Mouse (Mus musculus) forebrain, embryonic 15.5 days (tissue): ENCODE data around the gene Pard3b. TPM values are rescaled to one million over a fixed set of nuclear protein-coding genes. Genes with fewer than 3 reads are reported as not detected.

Experiments
- ATAC-seq: fragments of 200-750 bp; cut with Nextera tagmentation; replicated peaks from 2 replicates; pipeline ENCODE4 v1.8.0; 2017; ENCODE audit warnings: mild to moderate bottlenecking, moderate TSS enrichment, moderate library complexity
- H3K27ac ChIP-seq: fragments of 300-500 bp; sonication (generic); replicated peaks from 2 replicates; pipeline ENCODE4 v1.5.1; 2015; ENCODE audit warnings: mild to moderate bottlenecking, inconsistent platforms
- H3K27me3 ChIP-seq: fragments of 300-500 bp; sonication (generic); 2 replicates; pipeline ENCODE4 v1.6.1; 2015; ENCODE audit warnings: inconsistent platforms
- H3K36me3 ChIP-seq: fragments of 300-500 bp; sonication (generic); 2 replicates; pipeline ENCODE4 v1.6.1; 2015; ENCODE audit warnings: mild to moderate bottlenecking, inconsistent platforms
- H3K4me1 ChIP-seq: fragments of 300-500 bp; sonication (generic); 2 replicates; pipeline ENCODE4 v1.6.1; 2015; ENCODE audit warnings: inconsistent platforms
- H3K4me2 ChIP-seq: fragments of 300-500 bp; sonication (generic); replicated peaks from 2 replicates; pipeline ENCODE4 v1.6.1; 2015; ENCODE audit warnings: mild to moderate bottlenecking, inconsistent platforms
- H3K4me3 ChIP-seq: fragments of 300-500 bp; sonication (generic); 2 replicates; pipeline ENCODE4 v1.5.1; 2015; ENCODE audit warnings: mild to moderate bottlenecking, inconsistent platforms
- H3K9ac ChIP-seq: fragments of 300-500 bp; sonication (generic); replicated peaks from 2 replicates; pipeline ENCODE4 v1.6.1; 2015; ENCODE audit warnings: mild to moderate bottlenecking, inconsistent platforms
- H3K9me3 ChIP-seq: fragments of 300-500 bp; sonication (generic); 2 replicates; pipeline ENCODE4 v1.6.1; 2016; ENCODE audit warnings: inconsistent platforms
- WGBS: fragments of 180-500 bp; shearing (Covaris S2); methylation state at CpG from one replicate; pipeline ENCODE4 v1.1.7; 2015; ENCODE audit warnings: mixed read lengths; 5-methylcytosine and 5-hydroxymethylcytosine counted together
- polyA plus RNA-seq: library from polyadenylated mRNA; unstranded; fragments of >200 nt; fragmentation: Nextera tagmentation; extraction: Ambion mirVana; gene quantifications from 2 replicates; pipeline ENCODE4 v1.2.1, GENCODE M21; 2015

Gene Pard3b
- polyA plus RNA-seq, 1 experiment from 2014 or later: 9.8 TPM

DNA sequence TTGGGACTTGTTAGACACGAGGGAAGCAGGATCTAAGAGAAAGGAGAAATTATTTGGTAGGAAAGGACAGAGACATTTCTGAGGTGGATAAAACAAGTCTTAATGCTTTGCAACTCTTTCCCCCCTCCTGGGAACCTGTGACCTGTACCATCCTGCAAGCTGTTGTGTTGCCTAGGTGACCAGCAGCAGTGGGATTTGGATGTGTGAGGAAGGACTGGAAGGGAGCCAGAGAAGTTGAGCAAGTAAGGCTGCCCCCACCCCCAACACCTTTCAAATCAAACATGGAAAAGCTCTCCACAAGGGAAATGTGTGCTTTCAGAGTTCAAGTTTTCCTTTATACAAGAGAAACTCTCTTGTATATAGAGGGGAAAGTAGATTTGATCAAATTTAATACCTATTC is 595.4 kb downstream of the Pard3b start:
- 24% methylated on average over 1 of the region's 1 CpGs for WGBS
- ATAC-seq: no peak

DNA sequence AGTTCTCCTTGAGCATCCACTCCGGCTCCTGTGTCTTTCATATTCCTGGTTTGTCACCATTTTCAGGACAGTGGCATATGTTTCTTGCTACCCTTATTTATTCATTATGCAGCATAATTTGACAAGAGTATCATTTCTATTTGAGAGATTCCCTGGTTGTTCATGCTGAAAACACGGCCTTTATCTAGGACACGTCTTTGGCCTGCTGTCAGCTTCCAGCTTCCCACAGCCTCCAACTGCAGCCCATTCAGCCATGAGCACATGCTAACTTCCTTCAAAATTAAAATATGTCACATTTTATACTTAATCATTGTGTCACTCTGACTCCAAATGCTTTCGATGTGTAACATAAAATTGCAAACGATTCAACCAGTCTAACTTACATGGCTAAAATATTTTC is 596.5 kb downstream of the Pard3b start:
- H3K27ac ChIP-seq: no peak overlapping the region
- no peaks in the 10 kb centered on the region for H3K36me3 ChIP-seq
- no peak for ATAC-seq
- WGBS: 74% methylated on average over 5 of the region's 5 CpGs
- no peak overlapping the region for H3K4me3 ChIP-seq
- no peak overlapping the region for H3K4me2 ChIP-seq
- H3K9ac ChIP-seq: no peak overlapping the region
- no peaks in the 10 kb centered on the region for H3K9me3 ChIP-seq
- H3K27me3 ChIP-seq: no peaks in the 10 kb centered on the region
- H3K4me1 ChIP-seq: peaks cover 9% of the 10 kb centered on the region; the same call in 1 of the 2 replicates

More for the DNA sequence above, 595.4 kb downstream of the Pard3b start:
- Histone ChIP-seq H3K27me3 (no peaks in the 10 kb centered on the region), H3K4me1 (peaks cover 9% of the 10 kb centered on the region; the same call in 1 of the 2 replicates), H3K9me3 (no peaks in the 10 kb centered on the region), H3K36me3 (no peaks in the 10 kb centered on the region), H3K9ac (no peak overlapping the region), H3K4me2 (no peak overlapping the region), H3K27ac (no peak overlapping the region), H3K4me3 (no peak overlapping the region)

DNA sequence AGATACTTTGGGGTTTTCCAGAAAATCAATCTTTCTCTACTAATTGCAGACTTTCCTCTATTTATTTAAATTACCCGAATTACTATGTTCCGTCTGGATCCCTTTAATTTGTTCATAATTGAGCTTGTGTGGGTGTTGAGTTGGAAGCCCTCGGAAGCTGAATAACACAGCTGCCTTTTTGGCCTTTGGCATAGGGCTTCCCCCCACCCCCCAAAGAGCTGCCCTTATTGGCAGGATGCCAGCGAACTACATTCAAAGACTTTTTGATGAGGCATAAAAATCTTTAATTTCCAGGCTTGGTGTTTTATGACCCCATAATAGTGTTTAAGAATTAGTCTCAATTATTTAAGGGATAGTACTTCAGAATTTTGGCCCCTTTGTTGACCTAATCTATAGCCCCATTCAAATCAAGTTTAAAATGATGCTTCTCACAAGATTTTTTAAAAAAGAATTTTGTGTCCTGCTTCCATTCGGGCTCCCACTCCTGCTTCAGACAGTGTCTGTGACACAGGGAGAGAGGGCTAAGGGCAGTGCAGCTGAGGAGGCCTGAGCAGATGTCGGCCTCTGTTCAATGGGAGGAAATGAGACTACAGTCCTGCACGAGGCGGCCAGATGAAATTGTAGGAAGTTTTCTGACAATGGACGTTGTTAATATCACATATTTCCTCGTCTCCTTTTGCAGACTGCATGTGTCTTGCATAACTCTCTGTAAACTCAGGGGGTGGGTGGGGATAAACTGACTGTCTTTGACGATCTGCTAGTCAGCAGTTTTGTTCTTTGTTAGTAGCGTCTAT is 605.8 kb downstream of the Pard3b start:
- no peak overlapping the region for H3K4me2 ChIP-seq
- H3K9ac ChIP-seq: no peak overlapping the region
- peaks cover 6% of the 10 kb centered on the region; the same call in 1 of the 2 replicates for H3K4me1 ChIP-seq
- no peaks in the 10 kb centered on the region for H3K36me3 ChIP-seq
- ATAC-seq: no peak; the same call in 1 of the 2 replicates
- no peak overlapping the region for H3K27ac ChIP-seq
- 30% methylated on average over 12 of the region's 12 CpGs for WGBS
- no peaks in the 10 kb centered on the region for H3K9me3 ChIP-seq
- no peaks in the 10 kb centered on the region for H3K27me3 ChIP-seq
- no peak overlapping the region for H3K4me3 ChIP-seq

DNA sequence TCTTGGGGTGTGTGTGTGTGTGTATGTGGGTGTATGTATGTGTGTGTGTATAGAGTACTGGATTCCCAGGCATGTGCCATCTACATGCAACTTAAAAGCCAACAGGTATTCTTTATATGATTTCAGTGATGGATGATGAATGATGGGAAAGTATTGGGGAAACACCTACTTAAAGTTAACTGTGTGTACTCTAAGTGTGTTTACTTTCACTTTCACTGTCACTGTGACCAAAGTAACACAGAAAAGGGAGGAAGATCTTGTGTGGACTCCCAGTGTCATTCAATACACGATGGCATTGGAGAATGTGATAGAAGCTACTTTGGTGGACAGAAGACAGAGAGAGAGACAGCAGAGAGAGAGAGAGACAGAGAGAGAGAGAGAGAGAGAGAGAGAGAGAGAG is 613.8 kb downstream of the Pard3b start:
- no peak for ATAC-seq
- H3K9ac ChIP-seq: no peak overlapping the region
- no peak overlapping the region for H3K27ac ChIP-seq
- 92% methylated on average over 1 of the region's 1 CpGs for WGBS
- H3K4me1 ChIP-seq: peaks cover 11% of the 10 kb centered on the region
- H3K36me3 ChIP-seq: no peaks in the 10 kb centered on the region
- H3K4me3 ChIP-seq: no peak overlapping the region
- H3K27me3 ChIP-seq: no peaks in the 10 kb centered on the region
- H3K9me3 ChIP-seq: no peaks in the 10 kb centered on the region
- no peak overlapping the region for H3K4me2 ChIP-seq

DNA sequence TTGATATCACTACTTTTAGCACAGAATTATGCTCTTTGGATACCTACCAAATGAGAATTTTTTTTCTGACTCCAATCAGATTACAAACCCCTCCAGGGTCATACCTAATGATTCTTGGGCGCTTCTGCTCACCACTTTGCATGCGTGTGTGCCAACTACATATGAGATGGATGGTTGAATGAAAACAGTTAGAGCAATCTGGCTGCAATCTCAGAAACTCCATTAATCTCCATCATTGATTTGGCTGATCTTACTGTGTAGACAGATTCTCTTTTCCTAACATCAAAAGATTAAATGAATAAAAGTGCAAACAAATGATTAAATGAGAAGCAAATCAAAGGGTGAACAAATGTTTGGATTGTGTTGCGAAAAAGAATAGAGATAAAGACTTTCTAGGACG is 615.7 kb downstream of the Pard3b start:
- H3K9me3 ChIP-seq: no peaks in the 10 kb centered on the region

DNA sequence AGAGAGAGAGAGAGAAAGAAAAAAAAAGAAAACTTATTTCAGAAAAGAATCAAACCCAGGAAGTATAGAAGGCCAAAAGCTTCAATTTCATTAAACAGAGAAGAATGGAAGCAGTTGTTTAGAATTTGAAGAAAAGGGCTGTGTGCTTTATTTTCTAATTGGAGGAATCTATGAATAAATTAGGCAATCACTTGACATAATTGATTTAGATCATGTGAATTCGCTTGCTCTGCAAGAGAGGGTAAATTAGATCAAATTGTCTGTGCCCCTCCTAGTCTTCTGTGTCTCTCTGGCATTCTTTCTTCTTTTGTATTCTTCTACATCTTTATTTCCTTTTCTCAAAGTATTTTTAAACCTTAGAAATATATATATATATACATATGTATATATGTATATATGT is 616.3 kb downstream of the Pard3b start:
- H3K4me1 ChIP-seq: peaks cover 11% of the 10 kb centered on the region
- WGBS: 9% methylated on average over 1 of the region's 1 CpGs
- ATAC-seq: no peak
- no peak overlapping the region for H3K4me3 ChIP-seq
- no peak overlapping the region for H3K4me2 ChIP-seq
- no peak overlapping the region for H3K27ac ChIP-seq
- no peaks in the 10 kb centered on the region for H3K9me3 ChIP-seq
- no peaks in the 10 kb centered on the region for H3K36me3 ChIP-seq
- no peaks in the 10 kb centered on the region for H3K27me3 ChIP-seq
- no peak overlapping the region for H3K9ac ChIP-seq

More for the DNA sequence above, 615.7 kb downstream of the Pard3b start:
- no peak overlapping the region for H3K9ac ChIP-seq
- no peak; the same call in 1 of the 2 replicates for ATAC-seq
- 42% methylated on average over 4 of the region's 4 CpGs for WGBS
- H3K4me1 ChIP-seq: peaks cover 11% of the 10 kb centered on the region
- no peak overlapping the region for H3K4me3 ChIP-seq
- no peaks in the 10 kb centered on the region for H3K36me3 ChIP-seq
- no peaks in the 10 kb centered on the region for H3K27me3 ChIP-seq
- no peak overlapping the region for H3K27ac ChIP-seq
- H3K4me2 ChIP-seq: no peak overlapping the region

DNA sequence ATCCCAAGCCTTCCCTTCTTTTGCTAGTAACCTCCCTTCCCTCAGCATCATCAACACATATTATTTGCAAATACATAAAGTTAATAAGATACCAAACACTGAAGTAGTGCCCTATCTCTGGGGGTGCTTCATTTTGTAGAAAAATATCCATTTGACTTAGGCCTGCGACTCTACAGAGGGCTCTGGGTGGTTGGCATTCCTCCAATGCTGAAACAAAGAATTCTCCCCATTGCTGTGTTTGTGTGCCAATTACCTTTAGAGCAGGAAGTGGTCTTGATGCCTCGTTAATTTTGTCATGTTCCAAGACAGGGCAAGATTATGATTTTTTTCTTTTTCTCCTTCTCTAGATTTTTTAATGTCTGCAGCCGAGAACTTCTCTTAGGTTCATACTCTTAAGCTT is 637.8 kb downstream of the Pard3b start:
- Histone ChIP-seq H3K9me3 (no peaks in the 10 kb centered on the region), H3K27ac (no peak overlapping the region), H3K27me3 (no peaks in the 10 kb centered on the region), H3K36me3 (no peaks in the 10 kb centered on the region), H3K9ac (no peak overlapping the region), H3K4me2 (no peak overlapping the region), H3K4me3 (no peak overlapping the region), H3K4me1 (peaks cover 6% of the 10 kb centered on the region)
- ATAC-seq: no peak
- 53% methylated on average over 3 of the region's 3 CpGs for WGBS

DNA sequence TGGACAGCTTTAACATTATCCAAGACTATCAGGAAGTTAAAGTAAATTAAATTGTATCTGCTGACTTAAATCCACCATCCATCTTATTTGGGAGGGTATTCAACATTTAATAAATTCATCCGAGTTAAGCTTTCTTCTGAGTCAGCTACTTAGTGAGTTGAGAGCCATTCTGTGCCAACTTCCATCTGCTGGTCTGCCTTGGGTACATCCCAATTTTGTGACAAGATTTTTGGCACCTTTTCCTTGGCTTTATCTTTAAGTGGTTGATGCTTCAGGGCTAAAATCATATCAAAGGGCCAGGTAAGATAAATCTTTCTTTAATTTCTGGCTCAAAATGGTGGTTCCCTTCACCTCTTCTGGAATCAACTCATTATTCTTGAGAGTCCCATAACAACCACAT is 640.0 kb downstream of the Pard3b start:
- H3K9ac ChIP-seq: no peak overlapping the region
- WGBS: 54% methylated on average over 1 of the region's 1 CpGs
- H3K4me3 ChIP-seq: no peak overlapping the region
- H3K4me2 ChIP-seq: no peak overlapping the region
- H3K36me3 ChIP-seq: no peaks in the 10 kb centered on the region
- H3K4me1 ChIP-seq: peaks cover 5% of the 10 kb centered on the region
- no peak for ATAC-seq
- no peak overlapping the region for H3K27ac ChIP-seq
- no peaks in the 10 kb centered on the region for H3K27me3 ChIP-seq
- H3K9me3 ChIP-seq: no peaks in the 10 kb centered on the region

DNA sequence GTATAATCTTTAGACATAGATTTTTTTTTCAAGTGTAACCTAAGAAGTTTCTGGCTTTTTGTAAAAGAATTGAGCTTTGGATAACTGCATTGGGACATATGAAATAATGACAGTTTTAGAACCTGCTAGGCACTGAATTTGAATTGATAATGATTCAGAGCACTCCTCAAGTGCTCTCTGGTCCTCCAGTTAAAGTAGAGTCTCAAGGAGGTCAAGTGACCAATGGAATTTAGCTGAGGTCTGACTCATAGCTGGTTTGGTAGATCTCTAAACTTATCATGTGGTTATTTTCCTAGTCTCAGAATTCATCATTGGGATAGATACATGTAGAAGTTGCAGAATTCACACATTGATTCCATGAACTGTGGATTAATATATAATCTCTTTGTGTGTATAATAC is 642.0 kb downstream of the Pard3b start:
- no peak overlapping the region for H3K27ac ChIP-seq
- no peaks in the 10 kb centered on the region for H3K27me3 ChIP-seq
- no peak overlapping the region for H3K9ac ChIP-seq
- ATAC-seq: no peak
- H3K36me3 ChIP-seq: no peaks in the 10 kb centered on the region
- no peak overlapping the region for H3K4me2 ChIP-seq
- peaks cover 5% of the 10 kb centered on the region for H3K4me1 ChIP-seq
- H3K4me3 ChIP-seq: no peak overlapping the region
- H3K9me3 ChIP-seq: no peaks in the 10 kb centered on the region

DNA sequence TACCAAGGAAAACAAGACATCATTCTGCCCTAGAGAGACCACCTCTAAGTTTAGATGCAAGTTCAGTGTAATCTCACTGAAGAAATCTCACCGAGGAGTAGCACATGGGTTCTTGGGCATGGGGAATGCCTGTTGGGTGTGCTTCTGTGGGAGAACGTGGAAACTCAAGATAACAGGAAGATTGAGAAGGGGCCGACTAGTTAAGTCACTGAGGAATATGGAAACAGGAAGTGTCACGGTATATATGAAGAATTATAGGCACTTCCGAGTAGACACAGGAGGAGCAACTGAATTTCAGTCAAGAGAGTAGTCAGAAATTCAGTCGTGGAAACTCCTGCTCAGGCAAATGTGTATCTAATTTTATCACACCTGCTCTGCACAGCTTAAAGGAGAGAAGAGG is 644.2 kb downstream of the Pard3b start:
- H3K4me1 ChIP-seq: no peaks in the 10 kb centered on the region
- no peak overlapping the region for H3K9ac ChIP-seq
- H3K27me3 ChIP-seq: no peaks in the 10 kb centered on the region
- H3K36me3 ChIP-seq: no peaks in the 10 kb centered on the region
- 89% methylated on average over 6 of the region's 6 CpGs for WGBS
- H3K4me3 ChIP-seq: no peak overlapping the region
- no peaks in the 10 kb centered on the region for H3K9me3 ChIP-seq
- H3K4me2 ChIP-seq: no peak overlapping the region
- H3K27ac ChIP-seq: no peak overlapping the region
- no peak for ATAC-seq

DNA sequence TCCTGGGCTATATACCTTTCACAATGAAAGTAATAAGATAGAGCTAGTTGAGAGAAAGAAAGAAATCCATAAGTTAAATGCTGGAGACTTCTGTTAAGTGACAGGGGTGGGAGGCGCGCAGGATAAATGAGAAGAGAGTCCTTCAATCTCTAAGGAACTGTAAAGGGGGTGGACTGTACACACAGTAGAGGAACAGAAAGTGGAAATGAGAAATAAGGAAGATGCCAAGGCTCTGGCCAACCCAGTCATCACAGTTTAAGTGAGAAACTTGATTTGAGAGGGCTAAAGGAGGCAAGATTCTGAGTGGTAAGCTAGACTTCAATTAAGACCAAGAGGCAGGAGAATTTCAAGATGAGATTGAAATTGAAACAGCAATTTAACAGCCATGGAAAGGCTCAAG is 645.0 kb downstream of the Pard3b start:
- no peak for ATAC-seq
- Histone ChIP-seq H3K4me1 (no peaks in the 10 kb centered on the region), H3K27ac (no peak overlapping the region), H3K27me3 (no peaks in the 10 kb centered on the region), H3K9ac (no peak overlapping the region), H3K36me3 (no peaks in the 10 kb centered on the region), H3K4me3 (no peak overlapping the region), H3K9me3 (no peaks in the 10 kb centered on the region), H3K4me2 (no peak overlapping the region)
- 99% methylated on average over 2 of the region's 2 CpGs for WGBS

DNA sequence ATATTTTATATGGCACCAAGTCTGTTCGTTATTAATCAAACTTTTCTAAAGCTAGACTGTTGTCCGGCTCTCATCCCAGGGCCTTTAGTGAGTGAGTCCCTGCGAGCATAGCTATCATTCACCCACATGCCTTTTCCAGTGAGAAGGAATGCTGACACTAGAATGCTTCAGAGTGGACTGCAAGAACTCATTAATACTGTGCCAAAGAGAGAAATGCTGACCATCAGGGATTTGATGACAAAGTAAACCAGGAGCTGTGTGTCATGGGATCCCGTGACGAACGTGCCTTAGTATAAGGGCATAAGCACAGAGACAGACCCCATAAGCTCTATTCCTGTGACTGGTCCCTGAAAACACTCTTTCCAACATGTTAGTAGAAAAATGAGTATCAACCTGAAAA is 670.8 kb downstream of the Pard3b start:
- no peak overlapping the region for H3K4me3 ChIP-seq
- H3K4me1 ChIP-seq: no peaks in the 10 kb centered on the region
- no peak overlapping the region for H3K9ac ChIP-seq
- no peak for ATAC-seq
- WGBS: 85% methylated on average over 6 of the region's 6 CpGs
- no peaks in the 10 kb centered on the region for H3K27me3 ChIP-seq
- H3K27ac ChIP-seq: no peak overlapping the region
- H3K36me3 ChIP-seq: no peaks in the 10 kb centered on the region
- H3K9me3 ChIP-seq: no peaks in the 10 kb centered on the region
- no peak overlapping the region for H3K4me2 ChIP-seq

DNA sequence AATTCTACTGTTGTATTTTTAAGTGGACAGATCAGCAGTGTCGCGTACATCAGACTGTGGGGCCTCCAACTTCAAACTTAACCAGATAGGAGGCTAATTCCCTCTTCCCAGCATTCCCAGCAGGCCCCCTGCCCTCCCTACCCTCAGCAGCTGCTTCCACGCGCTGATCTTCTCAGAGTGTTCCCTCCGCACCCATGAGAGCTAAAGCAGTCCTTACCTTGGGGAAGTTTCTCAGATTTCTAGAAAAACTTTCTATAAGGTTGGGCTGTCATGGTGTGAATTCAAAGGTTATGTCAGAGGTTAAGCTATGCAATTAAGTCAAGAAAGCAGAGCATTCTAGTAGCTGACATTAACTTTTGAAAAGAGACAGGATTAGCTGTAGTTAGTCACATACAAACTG is 686.6 kb downstream of the Pard3b start:
- 15% methylated on average over 5 of the region's 5 CpGs for WGBS
- Histone ChIP-seq H3K9ac (no peak overlapping the region), H3K9me3 (no peaks in the 10 kb centered on the region), H3K4me3 (no peak overlapping the region), H3K4me1 (no peaks in the 10 kb centered on the region), H3K4me2 (no peak overlapping the region), H3K36me3 (no peaks in the 10 kb centered on the region), H3K27me3 (no peaks in the 10 kb centered on the region), H3K27ac (no peak overlapping the region)
- no peak for ATAC-seq
